Mouse (Mus musculus) hindbrain, embryonic 16.5 days (tissue): Measurements from ENCODE around the gene Gm49405. TPM values are rescaled to one million over a fixed set of nuclear protein-coding genes. Genes with fewer than 3 reads are reported as not detected.
"Not testable (repeated sequence)": the region's sequence is repeated elsewhere in the genome, so short reads cannot be mapped to it uniquely, and the experiment has no call there.

Experiments used
- ATAC-seq: fragments of 200-750 bp; cut with Nextera tagmentation; 2 replicates; pipeline ENCODE4 v1.8.0; 2017; ENCODE audit warnings: moderate TSS enrichment, moderate library complexity
- H3K27ac ChIP-seq: fragments of 300-500 bp; sonication (generic); 2 replicates; pipeline ENCODE4 v1.5.1; 2014; ENCODE audit warnings: low read depth, mild to moderate bottlenecking, control low read depth, low read length, moderate library complexity
- H3K27me3 ChIP-seq: fragments of 300-500 bp; sonication (generic); replicated peaks from 2 replicates; pipeline ENCODE4 v1.6.1; 2014; ENCODE audit warnings: low read length; ENCODE audit not compliant: control insufficient read depth, insufficient read depth
- H3K36me3 ChIP-seq: fragments of 300-500 bp; sonication (generic); 2 replicates; pipeline ENCODE4 v1.6.1; 2014; ENCODE audit warnings: mild to moderate bottlenecking, low read length, moderate library complexity, mixed read lengths; ENCODE audit not compliant: control insufficient read depth, insufficient read depth
- H3K4me1 ChIP-seq: fragments of 300-500 bp; sonication (generic); 2 replicates; pipeline ENCODE4 v1.6.1; 2014; ENCODE audit warnings: low read depth, low read length; ENCODE audit not compliant: control insufficient read depth, insufficient read depth
- H3K4me2 ChIP-seq: fragments of 300-500 bp; sonication (generic); 2 replicates; pipeline ENCODE4 v1.6.1; 2014; ENCODE audit warnings: mild to moderate bottlenecking, low read length, control low read depth, moderate library complexity
- H3K4me3 ChIP-seq: fragments of 300-500 bp; sonication (generic); 2 replicates; pipeline ENCODE4 v1.5.1; 2014; ENCODE audit warnings: mild to moderate bottlenecking, low read length, control low read depth, moderate library complexity
- H3K9ac ChIP-seq: fragments of 300-500 bp; sonication (generic); 2 replicates; pipeline ENCODE4 v1.6.1; 2014; ENCODE audit warnings: low read depth, mild to moderate bottlenecking, control low read depth, low read length, moderate library complexity
- H3K9me3 ChIP-seq: fragments of 300-500 bp; sonication (generic); 2 replicates; pipeline ENCODE4 v1.6.1; 2014; ENCODE audit warnings: mild to moderate bottlenecking, low read length, moderate library complexity; ENCODE audit not compliant: control insufficient read depth
- WGBS: fragments of 180-500 bp; shearing (Covaris S2); extraction: QIAGEN DNeasy Blood & Tissue Kit; methylation state at CpG from one replicate; pipeline ENCODE4 v1.1.7; 2014; 5-methylcytosine and 5-hydroxymethylcytosine counted together
- polyA plus RNA-seq: library from polyadenylated mRNA; unstranded; fragments of >200 nt; fragmentation: Nextera tagmentation; extraction: Ambion mirVana; gene quantifications from 2 replicates; pipeline ENCODE4 v1.2.1, GENCODE M21; 2015

The Gm49405 gene
- polyA plus RNA-seq, 1 experiment from 2014 or later = 3.5 TPM

GRCm38 (mm10) chr19:4036327-4037045 lies 36.1 kb downstream of the Gm49405 start:
- no peak for ATAC-seq
- no peaks in the 10 kb centered on the region for H3K36me3 ChIP-seq
- peaks cover 7% of the 10 kb centered on the region for H3K4me1 ChIP-seq
- H3K27me3 ChIP-seq = no peaks in the 10 kb centered on the region
- H3K9me3 ChIP-seq = no peaks in the 10 kb centered on the region
- H3K4me3 ChIP-seq = no peak overlapping the region
- H3K9ac ChIP-seq = no peak overlapping the region
- H3K4me2 ChIP-seq = peak overlapping the region; percentile 34
- no peak overlapping the region for H3K27ac ChIP-seq
- WGBS = 70% methylated on average over 12 of the region's 12 CpGs

DNA sequence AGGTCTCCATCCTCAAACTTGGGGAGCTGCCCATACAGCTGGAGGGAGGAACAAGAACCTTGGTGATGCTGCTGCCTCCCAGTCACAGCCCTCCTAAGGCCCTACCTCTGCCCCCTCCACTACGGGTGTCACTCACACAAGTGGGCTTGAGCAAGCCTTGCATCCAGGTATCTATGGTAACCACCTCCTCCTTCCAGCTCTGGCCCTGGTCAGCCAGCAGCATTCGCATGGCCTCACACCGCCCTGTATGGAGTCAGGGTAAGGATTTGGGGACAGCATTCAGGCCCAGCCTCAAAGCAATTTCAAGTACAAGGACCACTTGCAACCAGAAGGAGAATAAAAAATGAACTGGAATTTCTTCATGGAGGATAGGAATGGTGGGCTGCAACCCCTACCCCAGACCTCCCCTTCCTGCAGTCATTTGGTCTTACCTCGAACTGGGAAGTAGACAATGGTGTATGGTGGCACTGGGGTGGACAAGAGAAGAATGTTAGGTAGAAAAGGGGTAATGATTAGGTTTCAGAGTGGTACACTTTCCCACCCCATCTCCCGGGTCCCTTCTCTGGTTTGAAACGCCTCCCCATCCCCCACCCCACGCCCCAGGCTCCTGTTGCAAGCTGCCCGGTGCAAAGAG lies 36.8 kb downstream of the Gm49405 start:
- Histone ChIP-seq H3K4me2 (peak overlapping the region; percentile 65), H3K27ac (peak overlapping the region; percentile 70), H3K9ac (peak overlapping the region; percentile 89), H3K4me3 (peak overlapping the region; percentile 73)
- 23% methylated on average over 7 of the region's 8 CpGs for WGBS
- not testable (repeated sequence) for H3K36me3 ChIP-seq, H3K4me1 ChIP-seq, H3K27me3 ChIP-seq, H3K9me3 ChIP-seq
- peak; percentile 62 for ATAC-seq

- H3K27me3 ChIP-seq = no peaks in the 10 kb centered on the region
- 0% methylated on average over 25 of the region's 26 CpGs for WGBS
- ATAC-seq = peak; percentile 95
- H3K36me3 ChIP-seq = no peaks in the 10 kb centered on the region
- peak within 1 kb of the TSS; percentile 65 for H3K4me2 ChIP-seq
- H3K4me3 ChIP-seq = peak within 1 kb of the TSS; percentile 73
- H3K9ac ChIP-seq = peak within 1 kb of the TSS; percentile 89
- H3K9me3 ChIP-seq = no peaks in the 10 kb centered on the region
- peak within 1 kb of the TSS; percentile 70 for H3K27ac ChIP-seq
- H3K4me1 ChIP-seq = peaks cover 7% of the 10 kb centered on the region
These were observed 37.4 kb downstream of the Gm49405 start, which contains the start of gene Gstp1 for GRCm38 (mm10) chr19:4037788-4038232. Gene Gstp1 (minus strand): TSS chr19:4037985.

DNA sequence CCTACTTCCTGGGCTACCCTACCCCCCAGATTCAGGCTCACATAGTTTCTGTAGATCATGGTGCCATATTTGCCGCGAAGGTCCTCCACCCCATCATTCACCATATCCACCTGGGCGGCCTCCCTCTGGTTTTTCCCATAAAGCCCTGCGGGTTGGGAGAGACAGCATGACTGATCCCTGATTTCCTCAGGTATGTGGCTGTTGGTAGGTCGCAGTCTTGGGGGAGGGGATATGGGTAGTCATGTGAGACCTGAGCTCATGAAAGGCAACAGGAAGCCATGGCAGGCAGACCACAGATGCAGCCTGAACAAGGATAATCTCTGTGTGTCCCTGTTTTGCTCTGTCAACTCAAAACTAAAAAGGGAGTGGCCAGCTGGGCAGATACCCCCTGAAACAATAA lies 40.5 kb downstream of the Gm49405 start:
- 84% methylated on average over 5 of the region's 5 CpGs for WGBS

GRCm38 (mm10) chr19:4041500-4041899 lies 41.1 kb downstream of the Gm49405 start:
- not testable (repeated sequence) for H3K4me3 ChIP-seq, H3K27me3 ChIP-seq, H3K27ac ChIP-seq, H3K4me2 ChIP-seq, ATAC-seq, H3K9ac ChIP-seq, H3K36me3 ChIP-seq, H3K9me3 ChIP-seq, H3K4me1 ChIP-seq
- 90% methylated on average over 3 of the region's 4 CpGs for WGBS

More for the DNA sequence above, 40.5 kb downstream of the Gm49405 start:
- not testable (repeated sequence) for H3K9ac ChIP-seq, H3K4me1 ChIP-seq, H3K4me2 ChIP-seq, H3K27ac ChIP-seq, ATAC-seq, H3K27me3 ChIP-seq, H3K9me3 ChIP-seq, H3K36me3 ChIP-seq, H3K4me3 ChIP-seq

DNA sequence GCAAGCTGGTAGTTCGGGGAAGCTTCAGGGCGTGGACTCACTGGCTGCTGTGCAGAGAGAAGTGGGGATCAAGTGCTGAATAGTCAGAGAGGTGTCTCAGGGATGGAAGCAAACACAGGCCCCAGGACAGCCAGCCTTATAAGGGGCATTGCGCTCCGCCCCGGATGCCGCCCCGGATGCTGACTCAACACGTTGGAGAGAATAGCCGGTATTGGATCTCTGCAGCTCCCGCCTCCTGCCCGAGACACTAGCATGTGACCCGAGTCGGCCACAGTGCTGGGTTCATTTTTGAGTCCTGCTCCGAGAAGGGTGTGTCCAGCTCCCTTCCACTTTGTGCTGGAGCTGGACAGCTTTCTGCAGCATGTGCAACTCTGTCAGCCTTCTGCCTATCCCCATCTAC lies 41.7 kb downstream of the Gm49405 start:
- H3K27ac ChIP-seq = no peak overlapping the region
- H3K9me3 ChIP-seq = no peaks in the 10 kb centered on the region
- ATAC-seq = no peak
- H3K27me3 ChIP-seq = no peaks in the 10 kb centered on the region
- H3K9ac ChIP-seq = no peak overlapping the region
- H3K4me2 ChIP-seq = no peak overlapping the region
- 68% methylated on average over 14 of the region's 14 CpGs for WGBS
- no peaks in the 10 kb centered on the region; the same call in 1 of the 2 replicates for H3K4me1 ChIP-seq
- H3K36me3 ChIP-seq = no peaks in the 10 kb centered on the region
- H3K4me3 ChIP-seq = no peak overlapping the region

GRCm38 (mm10) chr19:4044109-4044508 lies 43.7 kb downstream of the Gm49405 start:
- not testable (repeated sequence) for H3K27me3 ChIP-seq, H3K9ac ChIP-seq, H3K27ac ChIP-seq, H3K4me3 ChIP-seq, H3K4me2 ChIP-seq, H3K4me1 ChIP-seq, H3K36me3 ChIP-seq, H3K9me3 ChIP-seq, ATAC-seq
- WGBS = 89% methylated on average over 5 of the region's 5 CpGs

- Histone ChIP-seq H3K36me3 (no peaks in the 10 kb centered on the region), H3K9ac (no peak within 1 kb of the TSS), H3K27me3 (no peaks in the 10 kb centered on the region), H3K9me3 (no peaks in the 10 kb centered on the region), H3K4me1 (no peaks in the 10 kb centered on the region), H3K27ac (no peak within 1 kb of the TSS), H3K4me2 (peak within 1 kb of the TSS; percentile 41), H3K4me3 (no peak within 1 kb of the TSS)
- ATAC-seq = 0 out of 2 replicates have a peak, but pooled peaks have one; percentile 48
- WGBS = 45% methylated on average over 16 of the region's 16 CpGs
These were observed 45.8 kb downstream of the Gm49405 start, which contains the start of gene Gstp2 for GRCm38 (mm10) chr19:4045966-4046865. Gene Gstp2 (minus strand): TSS chr19:4046023.

GRCm38 (mm10) chr19:4046866-4047254 lies 46.4 kb downstream of the Gm49405 start:
- 91% methylated on average over 8 of the region's 8 CpGs for WGBS
- H3K4me2 ChIP-seq = no peak overlapping the region
- no peaks in the 10 kb centered on the region for H3K36me3 ChIP-seq
- H3K9ac ChIP-seq = no peak overlapping the region
- no peaks in the 10 kb centered on the region for H3K9me3 ChIP-seq
- no peak overlapping the region for H3K4me3 ChIP-seq
- no peaks in the 10 kb centered on the region for H3K4me1 ChIP-seq
- no peak overlapping the region for H3K27ac ChIP-seq
- ATAC-seq = no peak
- H3K27me3 ChIP-seq = no peaks in the 10 kb centered on the region
